Mouse (Mus musculus): ENCODE measurements around the gene Igfbpl1. TPM values are rescaled to one million over a fixed set of nuclear protein-coding genes. Genes with fewer than 3 reads are reported as not detected.
A peak's percentile ranks its signal among the peaks of the same experiment; 100 is the strongest.

Igfbpl1 gene
- polyA plus RNA-seq, 1 experiment from 2014 or later: 202 TPM

GRCm38 (mm10) chr4:45849419-45849818 is 22.7 kb upstream of the Igfbpl1 start:
- Histone ChIP-seq H3K9me3 (replicated peaks; ENCODE audit: control insufficient read depth, low read length) (no peaks in the 10 kb centered on the region), H3K9ac (ENCODE audit: low read length) (no peak overlapping the region), H3K27ac (ENCODE audit: low read depth, low read length) (no peak overlapping the region), H3K36me3 (ENCODE audit: control insufficient read depth, insufficient read depth, low read length) (no peaks in the 10 kb centered on the region), H3K4me1 (ENCODE audit: control insufficient read depth, insufficient read depth, low read length) (no peaks in the 10 kb centered on the region; the same call in none of the 2 replicates), H3K4me2 (ENCODE audit: low read length) (no peak overlapping the region), H3K4me3 (ENCODE audit: low read depth, low read length) (no peak overlapping the region), H3K27me3 (replicated peaks; ENCODE audit: control insufficient read depth, insufficient read depth, low read length) (no peaks in the 10 kb centered on the region)
- ATAC-seq (no peak), DNase-seq (ENCODE audit: low spot score) (no peak)
- WGBS: 14% methylated on average over 1 of the region's 1 CpGs

GRCm38 (mm10) chr4:45848825-45849156 is 22.1 kb upstream of the Igfbpl1 start:
- H3K4me1 ChIP-seq (ENCODE audit: control insufficient read depth, insufficient read depth, low read length): no peaks in the 10 kb centered on the region; the same call in none of the 2 replicates
- WGBS: 51% methylated on average over 10 of the region's 10 CpGs
- DNase-seq (ENCODE audit: low spot score) (no peak), ATAC-seq (no peak)
- H3K4me2 ChIP-seq (ENCODE audit: low read length): no peak overlapping the region
- no peaks in the 10 kb centered on the region for H3K36me3 ChIP-seq (ENCODE audit: control insufficient read depth, insufficient read depth, low read length)
- H3K27me3 ChIP-seq (replicated peaks; ENCODE audit: control insufficient read depth, insufficient read depth, low read length): no peaks in the 10 kb centered on the region
- H3K4me3 ChIP-seq (ENCODE audit: low read depth, low read length): no peak overlapping the region
- no peak overlapping the region for H3K27ac ChIP-seq (ENCODE audit: low read depth, low read length)
- H3K9ac ChIP-seq (ENCODE audit: low read length): no peak overlapping the region
- no peaks in the 10 kb centered on the region for H3K9me3 ChIP-seq (replicated peaks; ENCODE audit: control insufficient read depth, low read length)

DNA sequence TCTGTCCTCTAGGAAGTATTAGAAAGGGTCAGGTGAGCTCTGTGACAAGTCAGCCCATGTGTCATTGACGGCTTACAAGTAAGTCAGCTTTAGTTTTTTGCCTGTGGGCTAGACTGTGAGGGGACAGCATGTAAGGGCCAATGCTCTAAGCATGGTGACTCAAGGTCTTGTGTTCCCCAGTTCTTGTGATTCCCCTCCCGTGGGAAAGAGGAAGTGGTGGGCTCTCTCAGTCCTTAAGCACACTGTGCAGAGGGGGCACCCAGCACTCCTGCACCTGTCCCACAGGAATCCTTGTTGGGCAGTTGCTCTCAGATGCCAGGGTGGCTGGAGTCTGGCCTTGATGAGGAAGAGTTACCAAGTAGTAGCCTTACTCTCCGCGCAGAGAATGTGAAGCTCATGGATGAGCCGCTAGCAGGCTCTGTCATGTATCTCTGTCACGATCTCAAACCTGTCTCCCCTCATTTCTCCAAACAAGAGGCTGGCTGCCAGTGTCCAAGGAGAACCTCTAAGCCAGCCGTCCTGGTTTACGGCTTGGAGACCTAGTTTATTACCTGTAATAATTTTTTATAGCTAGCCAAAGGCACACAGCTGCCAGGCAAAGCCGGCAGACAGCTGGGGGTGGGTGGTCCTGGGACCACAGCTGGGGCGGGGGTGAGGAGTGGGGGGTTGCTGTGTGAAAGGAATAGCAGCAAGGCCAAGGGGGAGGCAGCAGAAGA is 21.5 kb upstream of the Igfbpl1 start, which contains the start of gene Stra6l:
Gene Stra6l, plus strand, starts transcription at position 556 of the 716 bp plus-strand sequence.
- no peak within 1 kb of the TSS for H3K27ac ChIP-seq (ENCODE audit: low read depth, low read length)
- no peaks in the 10 kb centered on the region for H3K36me3 ChIP-seq (ENCODE audit: control insufficient read depth, insufficient read depth, low read length)
- H3K27me3 ChIP-seq (replicated peaks; ENCODE audit: control insufficient read depth, insufficient read depth, low read length): no peaks in the 10 kb centered on the region
- H3K9ac ChIP-seq (ENCODE audit: low read length): no peak within 1 kb of the TSS
- ATAC-seq (no peak), DNase-seq (ENCODE audit: low spot score) (no peak)
- no peak within 1 kb of the TSS for H3K4me3 ChIP-seq (ENCODE audit: low read depth, low read length)
- H3K9me3 ChIP-seq (replicated peaks; ENCODE audit: control insufficient read depth, low read length): no peaks in the 10 kb centered on the region
- no peak within 1 kb of the TSS for H3K4me2 ChIP-seq (ENCODE audit: low read length)
- WGBS: 81% methylated on average over 10 of the region's 10 CpGs
- no peaks in the 10 kb centered on the region; the same call in none of the 2 replicates for H3K4me1 ChIP-seq (ENCODE audit: control insufficient read depth, insufficient read depth, low read length)

- Histone ChIP-seq H3K9ac (ENCODE audit: low read length) (no peak overlapping the region), H3K27me3 (replicated peaks; ENCODE audit: control insufficient read depth, insufficient read depth, low read length) (no peaks in the 10 kb centered on the region), H3K4me3 (ENCODE audit: low read depth, low read length) (no peak overlapping the region), H3K9me3 (replicated peaks; ENCODE audit: control insufficient read depth, low read length) (no peaks in the 10 kb centered on the region), H3K27ac (ENCODE audit: low read depth, low read length) (no peak overlapping the region), H3K4me1 (ENCODE audit: control insufficient read depth, insufficient read depth, low read length) (no peaks in the 10 kb centered on the region; the same call in none of the 2 replicates), H3K36me3 (ENCODE audit: control insufficient read depth, insufficient read depth, low read length) (no peaks in the 10 kb centered on the region), H3K4me2 (ENCODE audit: low read length) (no peak overlapping the region)
- no peak for ATAC-seq
- DNase-seq (ENCODE audit: low spot score): no peak
- WGBS: 93% methylated on average over 2 of the region's 2 CpGs
These were observed 19.5 kb upstream of the Igfbpl1 start for GRCm38 (mm10) chr4:45846263-45846662.

GRCm38 (mm10) chr4:45844355-45844754 is 17.6 kb upstream of the Igfbpl1 start:
- H3K4me2 ChIP-seq (ENCODE audit: low read length): no peak overlapping the region
- peak; percentile 46; the same call in 1 of the 2 replicates for ATAC-seq
- WGBS: 43% methylated on average over 14 of the region's 14 CpGs

GRCm38 (mm10) chr4:45833461-45833860 is 6.7 kb upstream of the Igfbpl1 start:
- Histone ChIP-seq H3K4me2 (ENCODE audit: low read length) (no peak overlapping the region), H3K4me1 (ENCODE audit: control insufficient read depth, insufficient read depth, low read length) (peaks cover 24% of the 10 kb centered on the region), H3K9me3 (replicated peaks; ENCODE audit: control insufficient read depth, low read length) (no peaks in the 10 kb centered on the region), H3K9ac (ENCODE audit: low read length) (no peak overlapping the region), H3K27ac (ENCODE audit: low read depth, low read length) (no peak overlapping the region), H3K4me3 (ENCODE audit: low read depth, low read length) (no peak overlapping the region), H3K36me3 (ENCODE audit: control insufficient read depth, insufficient read depth, low read length) (no peaks in the 10 kb centered on the region), H3K27me3 (replicated peaks; ENCODE audit: control insufficient read depth, insufficient read depth, low read length) (no peaks in the 10 kb centered on the region)
- ATAC-seq: no peak
- WGBS: 39% methylated on average over 5 of the region's 5 CpGs
- no peak for DNase-seq (ENCODE audit: low spot score)

More at GRCm38 (mm10) chr4:45844355-45844754, 17.6 kb upstream of the Igfbpl1 start:
- H3K27ac ChIP-seq (ENCODE audit: low read depth, low read length): no peak overlapping the region
- no peaks in the 10 kb centered on the region for H3K36me3 ChIP-seq (ENCODE audit: control insufficient read depth, insufficient read depth, low read length)
- no peak overlapping the region for H3K4me3 ChIP-seq (ENCODE audit: low read depth, low read length)
- H3K27me3 ChIP-seq (replicated peaks; ENCODE audit: control insufficient read depth, insufficient read depth, low read length): no peaks in the 10 kb centered on the region
- no peak overlapping the region for H3K9ac ChIP-seq (ENCODE audit: low read length)
- DNase-seq (ENCODE audit: low spot score): peak; percentile 76
- H3K4me1 ChIP-seq (ENCODE audit: control insufficient read depth, insufficient read depth, low read length): no peaks in the 10 kb centered on the region; the same call in none of the 2 replicates
- H3K9me3 ChIP-seq (replicated peaks; ENCODE audit: control insufficient read depth, low read length): no peaks in the 10 kb centered on the region

- no peak for DNase-seq (ENCODE audit: low spot score)
These were observed 5.3 kb upstream of the Igfbpl1 start for GRCm38 (mm10) chr4:45831996-45832395.

DNA sequence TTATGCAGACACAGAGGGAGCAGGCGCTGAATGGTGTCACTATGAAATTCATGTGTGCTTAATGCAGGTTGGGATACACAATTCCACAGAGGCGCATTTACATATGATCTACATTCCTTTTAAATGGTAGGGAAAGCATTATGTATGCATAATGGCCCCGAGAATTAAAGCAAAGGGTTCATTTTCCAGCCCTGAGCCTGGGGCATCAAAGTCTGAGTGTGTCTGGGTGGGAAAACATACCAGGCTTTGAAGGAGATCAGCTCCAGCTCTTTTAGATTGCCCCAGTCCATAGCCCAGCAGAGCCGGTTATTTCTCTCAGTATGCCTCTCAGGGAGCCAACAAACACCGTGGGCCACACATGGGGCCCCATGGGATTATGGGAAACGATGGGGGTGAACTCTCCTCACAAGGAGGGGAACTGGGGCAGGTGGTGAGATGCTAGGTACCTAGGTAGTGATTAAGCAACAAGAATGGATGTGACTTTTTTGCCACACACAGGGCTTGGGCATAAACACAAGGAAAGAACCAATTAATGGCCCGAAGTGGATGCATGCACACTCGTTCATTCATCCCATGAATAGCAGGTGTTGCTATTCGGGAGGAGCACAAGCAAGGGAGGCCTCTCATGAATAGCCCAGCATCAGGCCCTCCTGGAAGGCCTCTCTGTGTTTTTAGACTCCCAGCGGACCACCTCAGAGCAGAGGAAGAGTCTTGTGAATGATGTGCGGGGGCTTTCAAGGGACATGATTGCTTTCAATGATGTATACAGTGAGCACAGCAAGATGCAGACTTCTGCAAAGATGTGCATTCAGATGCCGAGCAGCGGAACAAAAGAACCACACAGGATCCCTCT is 3.4 kb upstream of the Igfbpl1 start:
- Histone ChIP-seq H3K4me3 (ENCODE audit: low read depth, low read length) (no peak overlapping the region), H3K36me3 (ENCODE audit: control insufficient read depth, insufficient read depth, low read length) (no peaks in the 10 kb centered on the region), H3K4me1 (ENCODE audit: control insufficient read depth, insufficient read depth, low read length) (peaks cover 24% of the 10 kb centered on the region), H3K9me3 (replicated peaks; ENCODE audit: control insufficient read depth, low read length) (no peaks in the 10 kb centered on the region), H3K27me3 (replicated peaks; ENCODE audit: control insufficient read depth, insufficient read depth, low read length) (0 out of 2 replicates have a peak, but pooled peaks cover 3% of the 10 kb centered on the region), H3K9ac (ENCODE audit: low read length) (peak overlapping the region; percentile 45), H3K27ac (ENCODE audit: low read depth, low read length) (peak overlapping the region; percentile 78), H3K4me2 (ENCODE audit: low read length) (peak overlapping the region; percentile 8; the same call in 1 of the 2 replicates)
- peak; percentile 16; the same call in 1 of the 2 replicates for ATAC-seq
- WGBS: 8% methylated on average over 13 of the region's 13 CpGs
- peak; percentile 64 for DNase-seq (ENCODE audit: low spot score)

More at GRCm38 (mm10) chr4:45831996-45832395, 5.3 kb upstream of the Igfbpl1 start:
- no peak for ATAC-seq
- Histone ChIP-seq H3K36me3 (ENCODE audit: control insufficient read depth, insufficient read depth, low read length) (no peaks in the 10 kb centered on the region), H3K4me2 (ENCODE audit: low read length) (no peak overlapping the region), H3K4me3 (ENCODE audit: low read depth, low read length) (no peak overlapping the region), H3K9ac (ENCODE audit: low read length) (no peak overlapping the region), H3K27me3 (replicated peaks; ENCODE audit: control insufficient read depth, insufficient read depth, low read length) (no peaks in the 10 kb centered on the region), H3K4me1 (ENCODE audit: control insufficient read depth, insufficient read depth, low read length) (peaks cover 24% of the 10 kb centered on the region), H3K27ac (ENCODE audit: low read depth, low read length) (no peak overlapping the region), H3K9me3 (replicated peaks; ENCODE audit: control insufficient read depth, low read length) (no peaks in the 10 kb centered on the region)
- WGBS: 81% methylated on average over 7 of the region's 7 CpGs

Measured in forebrain, embryonic 14.5 days (tissue).